Mouse (Mus musculus): ENCODE measurements around the gene Bad. TPM values are rescaled to one million over a fixed set of nuclear protein-coding genes. Genes with fewer than 3 reads are reported as not detected.
A peak's percentile ranks its signal among the peaks of the same experiment; 100 is the strongest.

The Bad gene
- total and polyA plus RNA-seq, 2 experiments, result 26.2 to 40.3 TPM

GRCm38 (mm10) chr19:6903031-6903430 is 38.6 kb upstream of the Bad start:
- DNase-seq (ENCODE audit: extremely low read depth, low read depth, low spot score), result no peak
- Histone ChIP-seq H3K79me2 (ENCODE audit: control insufficient read depth, insufficient read depth, low read length) (no peaks in the 10 kb centered on the region), H3K27me3 (ENCODE audit: control insufficient read depth, insufficient read depth, low read length) (no peaks in the 10 kb centered on the region), H3K4me3 (ENCODE audit: insufficient read depth, low read depth, low read length) (no peak overlapping the region), H3K4me1 (ENCODE audit: control insufficient read depth, insufficient read depth, low read length) (peaks cover 18% of the 10 kb centered on the region), H3K27ac (replicated peaks; ENCODE audit: insufficient read depth, low read depth, low read length) (no peak overlapping the region), H3K9ac (ENCODE audit: low read depth, low read length) (no peak overlapping the region), H3K36me3 (ENCODE audit: control insufficient read depth, insufficient read depth, low read length) (peaks cover 8% of the 10 kb centered on the region; the same call in 1 of the 2 replicates)
- TF ChIP-seq POLR2A (IDR thresholded peaks at IDR 0.05; ENCODE audit: extremely low read depth, insufficient read depth, low read length) (no peak), CTCF (IDR thresholded peaks at IDR 0.05; ENCODE audit: low read depth, low read length) (no peak)
- WGBS, result 88% methylated on average over 1 of the region's 1 CpGs

GRCm38 (mm10) chr19:6904846-6905245 is 36.8 kb upstream of the Bad start:
- no peak overlapping the region for H3K4me3 ChIP-seq (ENCODE audit: insufficient read depth, low read depth, low read length)
- no peak for TF ChIP-seq POLR2A (IDR thresholded peaks at IDR 0.05; ENCODE audit: extremely low read depth, insufficient read depth, low read length)
- TF ChIP-seq CTCF (IDR thresholded peaks at IDR 0.05; ENCODE audit: low read depth, low read length), result no peak
- H3K27me3 ChIP-seq (ENCODE audit: control insufficient read depth, insufficient read depth, low read length), result no peaks in the 10 kb centered on the region
- peak; percentile 67 for DNase-seq (ENCODE audit: extremely low read depth, low read depth, low spot score)
- peaks cover 18% of the 10 kb centered on the region for H3K4me1 ChIP-seq (ENCODE audit: control insufficient read depth, insufficient read depth, low read length)
- H3K27ac ChIP-seq (replicated peaks; ENCODE audit: insufficient read depth, low read depth, low read length), result peak overlapping the region; percentile 43
- WGBS, result 23% methylated on average over 2 of the region's 2 CpGs
- H3K9ac ChIP-seq (ENCODE audit: low read depth, low read length), result no peak overlapping the region
- H3K36me3 ChIP-seq (ENCODE audit: control insufficient read depth, insufficient read depth, low read length), result peaks cover 8% of the 10 kb centered on the region; the same call in 1 of the 2 replicates
- H3K79me2 ChIP-seq (ENCODE audit: control insufficient read depth, insufficient read depth, low read length), result no peaks in the 10 kb centered on the region

GRCm38 (mm10) chr19:6905498-6906159 is 36.0 kb upstream of the Bad start:
- peaks cover 18% of the 10 kb centered on the region for H3K4me1 ChIP-seq (ENCODE audit: control insufficient read depth, insufficient read depth, low read length)
- H3K27me3 ChIP-seq (ENCODE audit: control insufficient read depth, insufficient read depth, low read length), result no peaks in the 10 kb centered on the region
- H3K9ac ChIP-seq (ENCODE audit: low read depth, low read length), result no peak overlapping the region
- no peak overlapping the region for H3K4me3 ChIP-seq (ENCODE audit: insufficient read depth, low read depth, low read length)
- peak; percentile 38 for DNase-seq (ENCODE audit: extremely low read depth, low read depth, low spot score)
- no peaks in the 10 kb centered on the region for H3K79me2 ChIP-seq (ENCODE audit: control insufficient read depth, insufficient read depth, low read length)
- WGBS, result 90% methylated on average over 11 of the region's 11 CpGs
- TF ChIP-seq CTCF (IDR thresholded peaks at IDR 0.05; ENCODE audit: low read depth, low read length), result no peak
- TF ChIP-seq POLR2A (IDR thresholded peaks at IDR 0.05; ENCODE audit: extremely low read depth, insufficient read depth, low read length), result no peak
- peaks cover 8% of the 10 kb centered on the region; the same call in 1 of the 2 replicates for H3K36me3 ChIP-seq (ENCODE audit: control insufficient read depth, insufficient read depth, low read length)
- peak overlapping the region; percentile 43 for H3K27ac ChIP-seq (replicated peaks; ENCODE audit: insufficient read depth, low read depth, low read length)

- Histone ChIP-seq H3K4me1 (ENCODE audit: control insufficient read depth, insufficient read depth, low read length) (peaks cover 18% of the 10 kb centered on the region), H3K79me2 (ENCODE audit: control insufficient read depth, insufficient read depth, low read length) (no peaks in the 10 kb centered on the region), H3K36me3 (ENCODE audit: control insufficient read depth, insufficient read depth, low read length) (peaks cover 8% of the 10 kb centered on the region; the same call in 1 of the 2 replicates), H3K27me3 (ENCODE audit: control insufficient read depth, insufficient read depth, low read length) (no peaks in the 10 kb centered on the region), H3K27ac (replicated peaks; ENCODE audit: insufficient read depth, low read depth, low read length) (no peak overlapping the region), H3K9ac (ENCODE audit: low read depth, low read length) (no peak overlapping the region), H3K4me3 (ENCODE audit: insufficient read depth, low read depth, low read length) (no peak overlapping the region)
- no peak for TF ChIP-seq CTCF (IDR thresholded peaks at IDR 0.05; ENCODE audit: low read depth, low read length)
- no peak for TF ChIP-seq POLR2A (IDR thresholded peaks at IDR 0.05; ENCODE audit: extremely low read depth, insufficient read depth, low read length)
- WGBS, result 53% methylated on average over 3 of the region's 3 CpGs
- DNase-seq (ENCODE audit: extremely low read depth, low read depth, low spot score), result no peak
Measured at GRCm38 (mm10) chr19:6906199-6906598, 35.5 kb upstream of the Bad start.

GRCm38 (mm10) chr19:6907094-6907493 is 34.6 kb upstream of the Bad start:
- Histone ChIP-seq H3K27me3 (ENCODE audit: control insufficient read depth, insufficient read depth, low read length) (no peaks in the 10 kb centered on the region), H3K9ac (ENCODE audit: low read depth, low read length) (no peak overlapping the region), H3K27ac (replicated peaks; ENCODE audit: insufficient read depth, low read depth, low read length) (no peak overlapping the region), H3K4me1 (ENCODE audit: control insufficient read depth, insufficient read depth, low read length) (peaks cover 23% of the 10 kb centered on the region), H3K79me2 (ENCODE audit: control insufficient read depth, insufficient read depth, low read length) (no peaks in the 10 kb centered on the region), H3K4me3 (ENCODE audit: insufficient read depth, low read depth, low read length) (no peak overlapping the region), H3K36me3 (ENCODE audit: control insufficient read depth, insufficient read depth, low read length) (peaks cover 10% of the 10 kb centered on the region; the same call in 1 of the 2 replicates)
- TF ChIP-seq POLR2A (IDR thresholded peaks at IDR 0.05; ENCODE audit: extremely low read depth, insufficient read depth, low read length) (no peak), CTCF (IDR thresholded peaks at IDR 0.05; ENCODE audit: low read depth, low read length) (no peak)
- WGBS, result 90% methylated on average over 8 of the region's 8 CpGs
- no peak for DNase-seq (ENCODE audit: extremely low read depth, low read depth, low spot score)
